Mouse (Mus musculus): ENCODE results near the gene Nrip2. TPM values are rescaled to one million over a fixed set of nuclear protein-coding genes. Genes with fewer than 3 reads are reported as not detected.

Nrip2 gene
- polyA plus RNA-seq (2014; fragmentation: Nextera tagmentation; extraction: Ambion mirVana) = 5.8 and 7.4 TPM in 2 replicates

GRCm38 (mm10) chr6:128398996-128399395 is at the start of gene Nrip2:
Gene Nrip2 (plus strand): TSS chr6:128399296.
- peak within 1 kb of the TSS; percentile 20 for H3K4me3 ChIP-seq (ENCODE audit: low read depth, low read length)
- H3K9me3 ChIP-seq (ENCODE audit: control insufficient read depth, low read depth, low read length) = no peaks in the 10 kb centered on the region
- peak within 1 kb of the TSS; percentile 23; the same call in 1 of the 2 replicates for H3K27ac ChIP-seq (ENCODE audit: low read length)
- peak within 1 kb of the TSS; percentile 39 for H3K4me2 ChIP-seq (replicated peaks; ENCODE audit: low read depth, low read length)
- no peak within 1 kb of the TSS for H3K9ac ChIP-seq (replicated peaks; ENCODE audit: low read depth, low read length)
- no peaks in the 10 kb centered on the region for H3K27me3 ChIP-seq (ENCODE audit: control insufficient read depth, insufficient read depth, low read length)
- no peak for ATAC-seq (ENCODE audit: insufficient number of reproducible peaks, insufficient read depth, low FRiP score, low read depth)
- 77% methylated on average over 3 of the region's 3 CpGs for WGBS
- H3K36me3 ChIP-seq (ENCODE audit: control insufficient read depth, insufficient read depth, low read length) = no peaks in the 10 kb centered on the region
- peaks cover 2% of the 10 kb centered on the region; the same call in 1 of the 2 replicates for H3K4me1 ChIP-seq (ENCODE audit: control insufficient read depth, insufficient read depth, low read length)

GRCm38 (mm10) chr6:128349711-128350110 is 49.4 kb upstream of the Nrip2 start:
- Histone ChIP-seq H3K4me2 (replicated peaks; ENCODE audit: low read depth, low read length) (no peak overlapping the region), H3K27me3 (ENCODE audit: control insufficient read depth, insufficient read depth, low read length) (no peaks in the 10 kb centered on the region), H3K4me1 (ENCODE audit: control insufficient read depth, insufficient read depth, low read length) (peaks cover 4% of the 10 kb centered on the region; the same call in 1 of the 2 replicates), H3K9ac (replicated peaks; ENCODE audit: low read depth, low read length) (no peak overlapping the region), H3K27ac (ENCODE audit: low read length) (no peak overlapping the region), H3K9me3 (ENCODE audit: control insufficient read depth, low read depth, low read length) (no peaks in the 10 kb centered on the region), H3K4me3 (ENCODE audit: low read depth, low read length) (no peak overlapping the region), H3K36me3 (ENCODE audit: control insufficient read depth, insufficient read depth, low read length) (no peaks in the 10 kb centered on the region; the same call in 1 of the 2 replicates)
- 58% methylated on average over 7 of the region's 7 CpGs for WGBS
- ATAC-seq (ENCODE audit: insufficient number of reproducible peaks, insufficient read depth, low FRiP score, low read depth) = no peak

GRCm38 (mm10) chr6:128354140-128354539 is 45.0 kb upstream of the Nrip2 start:
- Histone ChIP-seq H3K36me3 (ENCODE audit: control insufficient read depth, insufficient read depth, low read length) (peaks cover 15% of the 10 kb centered on the region), H3K27ac (ENCODE audit: low read length) (no peak overlapping the region), H3K9ac (replicated peaks; ENCODE audit: low read depth, low read length) (no peak overlapping the region), H3K4me1 (ENCODE audit: control insufficient read depth, insufficient read depth, low read length) (peaks cover 9% of the 10 kb centered on the region; the same call in 1 of the 2 replicates), H3K9me3 (ENCODE audit: control insufficient read depth, low read depth, low read length) (no peaks in the 10 kb centered on the region), H3K4me2 (replicated peaks; ENCODE audit: low read depth, low read length) (0 out of 2 replicates have a peak overlapping the region, but pooled peaks have one; percentile 80), H3K4me3 (ENCODE audit: low read depth, low read length) (no peak overlapping the region), H3K27me3 (ENCODE audit: control insufficient read depth, insufficient read depth, low read length) (no peaks in the 10 kb centered on the region)
- ATAC-seq (ENCODE audit: insufficient number of reproducible peaks, insufficient read depth, low FRiP score, low read depth) = no peak
- WGBS = 61% methylated on average over 3 of the region's 3 CpGs

- peak; percentile 76 for ATAC-seq (ENCODE audit: insufficient number of reproducible peaks, insufficient read depth, low FRiP score, low read depth)
- H3K27me3 ChIP-seq (ENCODE audit: control insufficient read depth, insufficient read depth, low read length) = no peaks in the 10 kb centered on the region
Measured at GRCm38 (mm10) chr6:128355201-128355681, 43.9 kb upstream of the Nrip2 start.

GRCm38 (mm10) chr6:128355726-128356416 is 43.2 kb upstream of the Nrip2 start, which contains the start of gene Tulp3:
Gene Tulp3 (minus strand): TSS chr6:128355851.
- H3K4me3 ChIP-seq (ENCODE audit: low read depth, low read length) = peak within 1 kb of the TSS; percentile 80
- 0% methylated on average over 34 of the region's 42 CpGs for WGBS
- H3K27me3 ChIP-seq (ENCODE audit: control insufficient read depth, insufficient read depth, low read length) = no peaks in the 10 kb centered on the region
- peak; percentile 99 for ATAC-seq (ENCODE audit: insufficient number of reproducible peaks, insufficient read depth, low FRiP score, low read depth)
- H3K9ac ChIP-seq (replicated peaks; ENCODE audit: low read depth, low read length) = peak within 1 kb of the TSS; percentile 61
- peaks cover 12% of the 10 kb centered on the region; the same call in 1 of the 2 replicates for H3K4me1 ChIP-seq (ENCODE audit: control insufficient read depth, insufficient read depth, low read length)
- peak within 1 kb of the TSS; percentile 72 for H3K27ac ChIP-seq (ENCODE audit: low read length)
- no peaks in the 10 kb centered on the region for H3K9me3 ChIP-seq (ENCODE audit: control insufficient read depth, low read depth, low read length)
- H3K4me2 ChIP-seq (replicated peaks; ENCODE audit: low read depth, low read length) = peak within 1 kb of the TSS; percentile 80
- H3K36me3 ChIP-seq (ENCODE audit: control insufficient read depth, insufficient read depth, low read length) = peaks cover 15% of the 10 kb centered on the region

More at GRCm38 (mm10) chr6:128355201-128355681, 43.9 kb upstream of the Nrip2 start:
- Histone ChIP-seq H3K4me1 (ENCODE audit: control insufficient read depth, insufficient read depth, low read length) (peaks cover 9% of the 10 kb centered on the region; the same call in 1 of the 2 replicates), H3K9me3 (ENCODE audit: control insufficient read depth, low read depth, low read length) (no peaks in the 10 kb centered on the region), H3K4me2 (replicated peaks; ENCODE audit: low read depth, low read length) (peak overlapping the region; percentile 80), H3K4me3 (ENCODE audit: low read depth, low read length) (peak overlapping the region; percentile 80), H3K36me3 (ENCODE audit: control insufficient read depth, insufficient read depth, low read length) (peaks cover 15% of the 10 kb centered on the region), H3K27ac (ENCODE audit: low read length) (peak overlapping the region; percentile 72), H3K9ac (replicated peaks; ENCODE audit: low read depth, low read length) (peak overlapping the region; percentile 61)
- under 1% methylated on average over 28 of the region's 28 CpGs for WGBS

GRCm38 (mm10) chr6:128358999-128359398 is 40.1 kb upstream of the Nrip2 start:
- Histone ChIP-seq H3K36me3 (ENCODE audit: control insufficient read depth, insufficient read depth, low read length) (peaks cover 15% of the 10 kb centered on the region), H3K4me2 (replicated peaks; ENCODE audit: low read depth, low read length) (no peak overlapping the region), H3K27me3 (ENCODE audit: control insufficient read depth, insufficient read depth, low read length) (no peaks in the 10 kb centered on the region), H3K27ac (ENCODE audit: low read length) (no peak overlapping the region), H3K4me1 (ENCODE audit: control insufficient read depth, insufficient read depth, low read length) (peaks cover 25% of the 10 kb centered on the region; the same call in 1 of the 2 replicates), H3K9ac (replicated peaks; ENCODE audit: low read depth, low read length) (no peak overlapping the region), H3K9me3 (ENCODE audit: control insufficient read depth, low read depth, low read length) (no peaks in the 10 kb centered on the region), H3K4me3 (ENCODE audit: low read depth, low read length) (no peak overlapping the region)
- no peak for ATAC-seq (ENCODE audit: insufficient number of reproducible peaks, insufficient read depth, low FRiP score, low read depth)
- WGBS = 28% methylated on average over 2 of the region's 2 CpGs

GRCm38 (mm10) chr6:128361901-128362300 is 37.2 kb upstream of the Nrip2 start:
- peaks cover 29% of the 10 kb centered on the region for H3K36me3 ChIP-seq (ENCODE audit: control insufficient read depth, insufficient read depth, low read length)
- H3K4me3 ChIP-seq (ENCODE audit: low read depth, low read length) = peak overlapping the region; percentile 90
- H3K27ac ChIP-seq (ENCODE audit: low read length) = peak overlapping the region; percentile 96
- H3K9me3 ChIP-seq (ENCODE audit: control insufficient read depth, low read depth, low read length) = no peaks in the 10 kb centered on the region
- peak overlapping the region; percentile 72 for H3K4me2 ChIP-seq (replicated peaks; ENCODE audit: low read depth, low read length)
- H3K27me3 ChIP-seq (ENCODE audit: control insufficient read depth, insufficient read depth, low read length) = no peaks in the 10 kb centered on the region
- 13% methylated on average over 9 of the region's 9 CpGs for WGBS
- peaks cover 19% of the 10 kb centered on the region; the same call in 1 of the 2 replicates for H3K4me1 ChIP-seq (ENCODE audit: control insufficient read depth, insufficient read depth, low read length)
- no peak for ATAC-seq (ENCODE audit: insufficient number of reproducible peaks, insufficient read depth, low FRiP score, low read depth)
- peak overlapping the region; percentile 80 for H3K9ac ChIP-seq (replicated peaks; ENCODE audit: low read depth, low read length)

- Histone ChIP-seq H3K27me3 (ENCODE audit: control insufficient read depth, insufficient read depth, low read length) (no peaks in the 10 kb centered on the region), H3K4me3 (ENCODE audit: low read depth, low read length) (peak within 1 kb of the TSS; percentile 90), H3K27ac (ENCODE audit: low read length) (peak within 1 kb of the TSS; percentile 96), H3K9ac (replicated peaks; ENCODE audit: low read depth, low read length) (peak within 1 kb of the TSS; percentile 80), H3K4me1 (ENCODE audit: control insufficient read depth, insufficient read depth, low read length) (peaks cover 19% of the 10 kb centered on the region; the same call in 1 of the 2 replicates), H3K36me3 (ENCODE audit: control insufficient read depth, insufficient read depth, low read length) (peaks cover 33% of the 10 kb centered on the region), H3K4me2 (replicated peaks; ENCODE audit: low read depth, low read length) (peak within 1 kb of the TSS; percentile 72), H3K9me3 (ENCODE audit: control insufficient read depth, low read depth, low read length) (no peaks in the 10 kb centered on the region)
- ATAC-seq (ENCODE audit: insufficient number of reproducible peaks, insufficient read depth, low FRiP score, low read depth) = peak; percentile 85
- WGBS = under 1% methylated on average over 68 of the region's 76 CpGs
Measured at GRCm38 (mm10) chr6:128362381-128363006, 36.6 kb upstream of the Nrip2 start, which contains the start of the genes Rhno1 and Foxm1. Gene Rhno1 (minus strand): TSS chr6:128362911. Gene Foxm1 (plus strand): TSS chr6:128362967.

Measured in stomach, embryonic 14.5 days (tissue).